Mouse (Mus musculus) granulocyte monocyte progenitor cell, adult 5-6 weeks (primary cell): ENCODE measurements at regions not wholly inside any gene's neighbourhood (a gene's known extent, or its start where the extent isn't known, plus 50 kb on each side); places are given as distances from the start of the nearest gene placed in this dataset.

ENCODE experiments used
- ATAC-seq: replicated peaks from 2 replicates; pipeline ENCODE4 v1.8.0; 2016; ENCODE audit warnings: mild to moderate bottlenecking, moderate TSS enrichment, inconsistent platforms; ENCODE audit not compliant: poor library complexity, severe bottlenecking

DNA sequence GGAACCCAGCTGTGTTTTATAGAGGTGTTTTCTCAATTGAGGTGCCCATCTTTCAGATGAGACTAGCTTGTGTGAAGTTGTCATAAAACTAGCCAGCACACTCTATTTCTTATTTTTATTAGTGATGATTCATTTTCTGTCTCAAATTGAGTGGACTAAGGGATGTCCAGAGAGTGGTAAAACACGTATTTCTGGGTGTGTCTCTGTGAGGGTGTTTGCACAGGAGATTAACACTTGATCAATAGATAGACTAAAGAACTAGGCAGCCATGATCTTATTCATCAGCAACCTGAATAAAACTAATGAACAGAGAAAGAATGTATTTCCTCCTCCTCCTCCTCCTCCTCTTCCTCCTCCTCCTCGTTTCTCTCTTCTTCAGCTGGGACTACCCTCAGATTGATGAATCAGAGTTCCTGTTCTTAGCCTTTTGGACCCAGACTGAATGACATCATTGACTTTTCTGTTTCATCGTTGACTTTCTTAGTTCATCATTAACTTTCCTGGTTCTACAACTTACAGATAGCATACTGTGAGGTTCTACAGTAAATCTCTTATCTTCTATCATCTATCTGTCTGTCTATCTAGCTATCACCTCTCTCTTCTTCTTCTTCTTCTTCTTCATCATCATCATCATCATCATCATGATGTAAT is 70.0 kb upstream of the Raph1 start:
- ATAC-seq, result no peak

DNA sequence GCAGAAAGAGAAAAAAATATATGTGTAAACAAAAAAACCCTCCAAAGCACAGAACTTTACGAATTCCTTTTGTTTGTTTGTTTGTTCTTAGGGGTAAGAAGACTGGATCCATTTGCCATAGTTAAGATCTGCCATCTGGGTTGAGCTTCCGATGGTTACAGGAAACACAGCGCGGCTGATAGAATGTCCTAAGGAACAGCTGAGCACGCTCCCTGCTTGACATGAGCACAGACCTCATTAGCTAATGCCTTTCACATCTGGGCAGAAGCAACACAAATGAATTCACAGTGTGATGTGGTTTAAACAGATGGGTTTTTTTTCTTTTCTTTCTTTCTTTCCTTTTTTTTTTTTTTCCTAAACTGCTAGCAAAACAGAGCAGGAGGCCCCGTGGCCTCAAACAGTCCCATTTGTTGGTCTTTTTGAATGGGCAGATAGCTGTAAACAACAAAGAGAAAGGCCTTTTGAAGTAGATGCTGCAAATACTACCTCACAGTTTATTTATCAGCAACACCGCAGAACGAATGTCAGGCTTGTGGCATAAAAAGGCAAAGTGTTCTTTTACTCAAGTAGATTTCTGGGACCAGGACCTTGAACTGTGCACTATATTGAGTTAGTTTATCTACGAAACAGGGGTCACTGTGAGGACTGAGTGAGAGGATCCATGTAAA is 61.0 kb upstream of the Raph1 start:
- peak; percentile 76 for ATAC-seq

DNA sequence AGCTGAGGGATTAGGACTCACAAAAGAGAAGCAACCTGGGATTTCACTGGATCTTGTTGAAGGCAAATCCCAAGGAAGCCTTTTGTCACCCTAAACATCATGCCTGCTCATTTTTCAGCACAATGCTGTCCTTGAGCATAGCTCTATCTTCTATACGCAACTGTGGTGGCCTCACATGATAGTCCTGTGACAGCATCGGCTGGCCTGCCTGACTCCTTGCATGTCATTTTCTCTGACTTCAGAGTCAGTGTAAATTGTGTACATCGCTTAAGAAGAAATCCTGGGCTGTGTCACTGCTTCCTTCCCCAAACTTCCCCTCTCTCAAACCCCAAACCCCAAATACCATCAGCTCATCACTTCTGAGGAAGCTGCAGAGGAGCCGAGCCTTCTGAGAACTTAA is 60.5 kb upstream of the Raph1 start:
- peak; percentile 91 for ATAC-seq

DNA sequence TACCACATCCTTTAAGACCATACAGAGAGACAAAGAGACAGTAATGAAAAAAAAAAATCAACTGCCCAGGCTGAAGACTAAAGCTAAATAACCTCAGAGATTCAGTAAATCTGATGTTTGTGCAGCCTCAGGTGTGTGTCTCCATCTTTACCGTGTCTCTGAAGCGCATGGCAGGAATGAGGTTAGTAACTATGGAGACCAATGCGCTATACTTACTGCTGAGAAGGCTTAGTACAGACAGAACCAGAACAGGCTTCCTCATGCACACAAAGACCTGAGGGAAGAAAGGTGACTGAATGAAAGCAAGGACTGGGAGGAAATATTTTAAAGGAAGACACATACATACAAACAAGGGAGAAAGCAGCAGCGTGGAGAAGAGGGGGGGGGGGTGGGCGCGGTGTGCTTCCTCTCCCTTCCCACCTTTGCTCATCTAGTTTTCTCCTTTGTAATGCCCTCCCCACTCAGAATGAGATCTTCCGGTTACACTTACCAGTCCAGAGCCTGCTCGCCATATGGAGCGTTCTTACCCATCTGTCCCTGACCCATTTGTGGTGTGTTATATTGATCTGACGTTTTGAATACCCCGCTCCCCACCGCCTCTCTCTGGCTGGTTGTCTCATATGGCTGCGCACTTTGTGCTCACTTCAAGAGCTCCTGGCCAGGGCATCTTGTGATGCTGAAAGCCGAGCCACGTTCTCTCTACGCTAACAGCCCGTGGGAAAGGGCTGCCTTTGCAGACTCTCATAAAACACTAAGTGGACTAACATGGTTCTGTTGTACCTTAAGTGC is 59.0 kb upstream of the Raph1 start:
- ATAC-seq, result no peak

DNA sequence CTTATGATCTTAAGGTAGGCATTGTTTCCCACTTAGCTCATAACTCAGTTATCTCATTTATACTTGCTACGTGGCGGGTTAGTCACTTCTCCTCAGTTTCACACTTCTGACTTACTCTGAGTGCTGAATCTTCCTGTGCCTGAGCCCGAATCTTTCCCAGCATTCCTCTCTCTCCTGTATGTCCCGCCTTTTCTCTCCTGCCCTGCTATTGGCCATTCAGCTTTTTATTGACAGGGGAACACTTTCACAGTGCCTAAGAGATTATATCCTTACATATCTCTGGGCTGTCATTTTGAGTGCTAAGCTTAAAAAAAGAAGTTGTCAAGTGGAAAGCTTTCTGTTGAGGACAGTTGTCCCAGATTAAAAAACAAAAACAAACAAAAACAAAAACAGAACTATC is 57.3 kb upstream of the Raph1 start:
- no peak for ATAC-seq

DNA sequence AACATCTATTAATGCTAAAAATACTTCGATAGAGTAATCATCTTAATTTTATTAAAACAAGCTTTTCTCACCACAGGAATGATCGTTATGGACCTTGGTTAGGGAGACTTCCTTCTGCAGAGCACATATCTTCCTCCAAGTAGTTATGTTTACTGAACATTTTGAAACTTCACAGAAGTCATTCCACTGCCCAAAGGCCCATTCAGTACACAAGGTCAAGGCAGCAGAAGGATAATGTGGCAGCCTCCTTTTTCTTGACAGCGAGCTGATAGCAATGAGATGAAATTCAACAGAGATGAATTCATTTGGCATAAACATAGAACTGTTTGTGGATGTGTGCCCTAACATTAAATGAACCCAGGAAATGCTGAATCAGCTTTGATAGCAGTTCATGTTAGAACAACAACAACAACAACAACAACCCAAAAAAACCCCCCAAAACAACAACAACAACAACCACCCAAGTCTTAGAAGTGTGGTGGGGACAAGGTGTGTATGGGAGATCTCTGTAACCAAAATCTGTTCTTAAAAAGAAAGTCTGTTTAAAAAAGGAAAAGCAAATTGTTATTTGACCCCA is 56.6 kb upstream of the Raph1 start:
- ATAC-seq, result no peak

DNA sequence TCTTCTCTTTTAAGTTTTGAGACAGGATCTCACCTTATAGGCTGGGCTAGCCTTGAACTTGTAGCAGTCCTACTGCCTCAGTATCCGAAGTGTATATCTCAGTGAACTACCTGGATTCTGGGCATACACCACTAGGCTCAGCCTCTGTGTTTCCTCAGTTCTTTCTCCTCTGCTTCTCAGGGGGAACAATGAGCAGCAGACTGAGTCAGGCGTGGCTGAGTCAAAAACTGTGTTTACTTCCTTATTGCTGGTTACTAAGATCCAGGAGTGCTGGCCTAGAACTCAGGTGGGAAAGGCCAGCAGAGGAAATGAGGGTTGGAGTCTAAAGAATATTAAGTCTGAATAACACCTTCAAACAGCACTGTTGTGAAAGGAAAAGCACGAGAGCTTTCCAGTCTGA is 54.9 kb upstream of the Raph1 start:
- ATAC-seq, result no peak

DNA sequence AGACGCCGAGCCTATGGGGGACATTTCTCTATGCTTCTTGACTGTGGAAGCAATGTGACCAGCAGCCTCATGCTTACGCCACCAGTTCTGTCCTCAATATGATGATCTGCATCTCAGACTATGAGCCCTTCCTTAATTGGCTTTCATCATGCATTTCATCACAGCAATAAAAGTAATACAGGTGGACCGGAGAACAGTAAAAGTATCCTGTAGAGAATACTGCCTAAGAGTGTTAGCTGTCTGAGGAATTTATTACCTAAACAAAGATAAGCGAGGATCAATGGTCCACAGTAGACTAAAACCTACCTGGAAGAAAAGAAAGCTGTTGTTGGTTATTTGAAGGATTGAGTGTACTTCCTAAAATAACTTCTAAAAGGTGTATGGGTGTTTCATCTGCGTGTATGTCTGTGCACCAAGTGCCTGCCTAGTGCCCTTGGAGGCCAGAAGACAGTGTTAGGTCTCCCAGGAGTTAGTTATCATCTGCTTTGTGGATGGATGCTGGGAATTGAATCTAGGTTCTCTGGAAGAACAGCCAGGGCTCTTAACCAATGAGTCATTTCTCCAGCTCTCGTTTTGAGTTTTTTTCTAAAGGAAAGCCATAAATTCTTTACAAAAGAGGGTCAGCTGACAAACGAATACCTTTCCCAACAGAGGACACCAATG is 54.3 kb upstream of the Raph1 start:
- ATAC-seq, result no peak

DNA sequence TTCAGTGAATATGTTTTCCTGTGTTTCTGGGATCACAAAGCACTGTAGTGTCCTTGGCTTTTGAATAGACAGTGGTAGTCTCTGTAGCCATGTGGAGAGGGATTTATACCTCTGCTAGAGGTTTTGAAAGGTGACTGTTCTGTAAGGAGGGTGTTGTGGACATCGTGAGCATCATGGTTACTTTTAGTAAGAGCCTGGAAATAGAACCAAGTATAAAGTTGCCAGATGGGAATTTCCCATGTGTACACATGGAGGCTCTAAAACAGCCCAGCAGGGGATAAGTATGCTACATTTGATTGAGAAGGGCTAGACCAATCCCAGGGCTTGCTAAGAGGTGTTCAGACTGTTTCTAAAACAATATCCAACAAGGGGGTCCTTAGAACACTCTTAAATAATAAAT is 51.5 kb upstream of the Raph1 start:
- ATAC-seq, result no peak

DNA sequence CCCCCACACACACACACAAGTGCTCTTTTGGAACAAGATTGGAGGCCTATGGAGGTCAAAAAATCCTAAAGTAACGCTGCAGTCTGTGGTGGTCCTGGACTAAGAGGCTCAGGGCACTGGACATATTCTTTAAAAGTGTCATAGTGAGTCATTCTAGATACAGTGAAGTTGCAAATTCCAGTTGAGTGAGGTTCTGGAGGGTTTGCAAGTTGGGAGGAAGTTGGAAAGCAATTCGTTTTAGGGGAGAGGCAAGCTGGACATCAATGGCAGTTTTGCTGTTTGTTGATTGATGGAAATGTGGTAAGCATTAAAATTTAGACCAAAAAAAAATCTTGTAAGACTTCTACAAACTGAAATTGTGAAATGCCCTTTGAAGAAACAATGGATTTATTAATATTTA is 50.0 kb upstream of the Raph1 start:
- no peak for ATAC-seq
